Mouse (Mus musculus) thymus, postnatal 25 days (tissue): ENCODE results near the gene Rps6ka5.

ENCODE experiments used
- DNase-seq: peaks from one replicate; pipeline ENCODE4 v3.0.0; 2022

The Rps6ka5 gene

DNA sequence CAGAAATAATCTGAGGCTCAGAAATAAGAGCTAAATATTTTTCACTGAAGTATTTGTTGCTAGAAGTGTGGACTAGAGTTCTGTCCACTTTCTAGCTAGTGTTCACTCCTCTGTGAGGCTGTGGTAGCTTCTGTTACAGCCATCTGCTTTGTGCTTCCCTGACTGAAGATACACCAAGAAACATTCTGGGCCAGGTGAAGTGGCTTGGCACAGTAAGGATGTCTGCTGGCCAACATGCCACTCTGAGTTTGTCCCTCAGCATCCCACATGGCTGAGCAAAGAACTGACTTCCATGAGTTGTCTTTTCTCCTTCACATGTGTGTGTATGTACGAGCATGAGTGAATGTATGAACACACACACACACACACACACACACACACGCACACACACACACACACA is 147.6 kb downstream of the Rps6ka5 start:
- no peak for DNase-seq

DNA sequence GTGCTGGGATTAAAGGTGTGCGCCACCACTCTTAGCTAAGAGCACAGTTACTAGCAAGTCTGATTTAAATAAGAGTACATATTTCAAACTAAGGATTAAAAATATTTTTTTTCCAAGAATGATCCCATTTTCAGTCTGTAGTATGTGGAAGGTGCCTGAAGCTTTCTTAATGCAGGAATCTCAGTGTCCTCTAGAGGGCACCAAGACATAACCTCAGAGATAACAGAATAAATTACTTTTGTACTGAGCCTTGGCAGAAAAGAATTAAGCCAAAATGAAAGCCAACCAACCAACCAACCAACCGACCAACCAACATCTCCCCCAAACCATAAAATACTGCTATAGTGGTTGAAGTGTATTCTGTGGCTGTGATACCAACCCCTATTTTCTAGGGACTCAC is 148.5 kb downstream of the Rps6ka5 start:
- DNase-seq: peak; percentile 12

DNA sequence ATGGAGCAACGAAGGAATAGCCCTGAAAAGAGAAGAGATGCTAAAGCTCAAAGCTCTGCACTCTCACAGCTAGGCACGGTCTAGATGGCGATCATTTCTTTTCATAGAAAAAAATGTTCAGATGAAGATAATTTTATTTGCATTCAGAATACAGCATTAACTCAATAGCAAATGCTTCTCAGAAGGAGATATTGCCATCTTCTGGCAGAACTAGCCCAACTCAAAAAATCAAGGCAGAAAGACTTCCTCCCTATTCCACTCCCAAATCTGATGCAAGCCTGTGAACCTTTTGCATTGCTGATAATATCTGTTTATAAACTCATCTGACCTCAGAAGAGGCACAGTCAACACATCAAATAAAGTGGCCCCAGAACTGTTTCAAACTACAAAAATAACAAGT is 151.0 kb downstream of the Rps6ka5 start:
- DNase-seq: no peak

DNA sequence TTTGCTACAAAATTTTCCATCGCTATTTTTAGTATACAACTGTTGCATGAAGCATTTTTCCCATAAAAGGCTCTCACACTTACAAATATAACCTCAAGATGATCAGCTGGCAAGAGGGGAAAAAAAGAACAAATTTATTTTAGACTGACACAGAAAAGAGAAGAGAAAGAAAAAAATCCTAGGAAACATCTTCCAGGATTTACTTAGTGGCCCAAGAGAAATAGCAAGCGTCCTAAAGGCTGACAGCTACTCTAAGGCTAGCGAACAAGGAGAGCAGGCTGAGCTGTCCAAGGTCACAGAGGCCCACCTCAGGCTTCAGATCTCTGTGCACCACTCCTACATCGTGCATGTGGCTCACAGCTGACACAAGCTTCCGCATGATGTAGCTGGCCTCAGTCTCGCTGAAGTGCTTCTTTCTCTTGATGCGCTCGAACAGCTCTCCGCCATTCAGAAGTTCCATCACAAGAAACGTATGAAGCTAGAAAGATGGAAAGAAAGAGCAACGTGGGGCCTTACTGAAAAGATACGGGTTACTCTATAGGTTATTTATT is 156.2 kb downstream of the Rps6ka5 start:
- DNase-seq: no peak

DNA sequence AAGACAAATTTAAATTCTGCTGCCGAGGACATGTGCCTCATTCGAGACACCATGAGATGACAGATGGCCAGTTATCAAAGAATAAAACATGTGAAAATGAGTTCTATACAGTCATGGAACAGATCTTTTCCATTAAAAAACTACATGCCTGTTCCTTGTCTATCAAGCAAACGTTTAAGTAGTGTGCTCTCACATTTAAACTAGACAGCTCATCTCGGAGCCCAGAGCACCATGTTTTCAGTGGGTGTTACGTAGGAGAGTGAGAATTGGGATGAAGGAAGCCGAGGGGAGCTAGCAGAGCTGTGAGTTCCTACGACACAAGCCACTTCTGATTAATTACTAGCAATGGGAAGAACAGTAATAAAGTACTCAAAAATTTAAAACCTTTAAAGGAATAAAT is 158.0 kb downstream of the Rps6ka5 start:
- DNase-seq: no peak

DNA sequence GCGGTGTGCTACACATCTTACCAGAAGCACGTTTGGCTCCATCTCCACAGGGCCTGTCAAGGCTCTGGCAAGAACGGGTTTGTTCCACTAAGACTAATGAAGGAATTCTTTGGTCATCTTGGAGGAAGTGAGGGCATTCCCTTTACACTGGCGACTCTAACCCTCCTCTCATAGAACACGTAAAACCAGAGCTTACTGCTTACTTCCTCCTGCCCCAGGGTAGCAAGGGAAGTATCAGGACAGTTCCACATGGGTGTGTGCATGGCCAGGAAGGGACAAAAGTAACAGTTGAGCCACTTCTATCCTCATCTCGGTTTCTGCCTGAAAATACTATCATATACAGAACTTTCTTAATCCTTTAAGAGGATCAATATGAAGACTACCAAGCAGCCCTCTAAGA is 158.7 kb downstream of the Rps6ka5 start:
- DNase-seq: no peak

DNA sequence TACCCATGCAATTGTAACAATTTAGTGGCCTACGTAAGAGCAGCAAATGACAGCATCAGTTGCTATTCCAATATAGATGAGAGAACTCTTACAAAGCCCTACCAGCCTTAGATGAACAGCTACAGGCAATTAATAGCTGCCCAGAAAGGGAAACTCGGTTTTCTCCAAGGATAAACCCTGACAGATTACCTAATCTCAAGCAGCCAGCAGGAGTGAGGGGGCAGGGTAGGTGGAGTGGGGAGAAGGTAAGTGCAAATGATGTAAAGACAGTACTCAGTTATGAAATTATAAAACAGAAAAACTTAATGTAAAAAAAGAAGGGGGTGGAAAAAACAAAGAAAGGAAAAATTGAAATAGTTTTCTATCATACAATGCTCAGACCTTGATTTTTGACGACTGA is 159.2 kb downstream of the Rps6ka5 start:
- no peak for DNase-seq

DNA sequence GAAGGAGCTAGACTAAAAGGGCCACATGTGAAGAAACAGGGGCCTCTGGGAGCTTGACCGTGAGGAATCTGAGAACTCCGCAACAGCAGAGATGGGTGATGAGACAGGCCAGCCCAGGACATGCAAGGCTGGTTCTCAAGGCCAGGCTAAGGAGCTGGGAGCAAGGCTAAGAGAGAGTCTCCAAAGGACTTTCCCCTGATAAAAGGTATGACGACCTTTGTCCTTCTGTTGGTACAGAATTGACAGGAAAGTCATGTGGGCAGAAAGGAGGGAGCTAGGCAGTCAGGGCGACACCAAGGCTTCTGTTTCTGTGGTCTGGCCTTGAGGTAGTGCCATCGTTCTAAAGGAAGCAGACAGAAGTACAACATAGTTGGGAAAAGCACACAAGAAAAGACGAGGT is 173.1 kb downstream of the Rps6ka5 start:
- DNase-seq: no peak

DNA sequence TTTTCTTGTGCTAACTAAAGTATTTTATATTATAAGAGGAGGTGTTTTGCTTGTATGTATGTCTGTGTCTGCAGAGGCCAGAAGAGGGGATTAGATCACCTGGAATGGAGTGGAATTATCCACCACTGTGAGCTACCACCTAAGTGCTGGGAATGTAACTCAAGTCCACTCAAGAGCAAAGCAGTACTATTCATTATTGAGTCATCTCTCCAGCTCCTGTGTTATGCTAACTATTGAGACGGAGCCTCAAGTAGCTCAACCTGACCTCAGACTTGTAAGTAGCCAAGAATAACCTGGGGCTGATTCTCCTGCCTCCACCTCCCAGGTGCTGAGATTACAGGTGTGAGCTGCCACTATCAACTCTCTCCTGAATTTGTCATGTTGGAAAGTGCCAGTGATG is 174.8 kb downstream of the Rps6ka5 start:
- DNase-seq: no peak

DNA sequence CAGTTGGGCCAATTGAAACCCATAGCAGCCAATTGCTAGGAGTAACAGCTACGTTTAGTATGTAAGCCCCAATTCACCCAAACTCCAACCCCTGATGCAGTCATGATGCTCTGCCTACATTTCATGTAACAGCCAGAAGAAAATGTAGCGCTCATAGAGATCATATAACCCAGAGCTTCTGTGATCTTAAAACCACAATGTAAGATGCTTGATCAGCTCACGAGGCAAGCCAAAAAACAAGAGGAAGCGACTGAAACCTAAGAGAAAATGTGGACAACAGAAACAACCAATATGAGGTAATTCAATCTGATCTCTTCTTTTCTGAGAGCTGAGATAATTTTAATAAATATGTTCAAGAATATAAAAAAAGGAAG is 182.6 kb downstream of the Rps6ka5 start:
- DNase-seq: no peak

DNA sequence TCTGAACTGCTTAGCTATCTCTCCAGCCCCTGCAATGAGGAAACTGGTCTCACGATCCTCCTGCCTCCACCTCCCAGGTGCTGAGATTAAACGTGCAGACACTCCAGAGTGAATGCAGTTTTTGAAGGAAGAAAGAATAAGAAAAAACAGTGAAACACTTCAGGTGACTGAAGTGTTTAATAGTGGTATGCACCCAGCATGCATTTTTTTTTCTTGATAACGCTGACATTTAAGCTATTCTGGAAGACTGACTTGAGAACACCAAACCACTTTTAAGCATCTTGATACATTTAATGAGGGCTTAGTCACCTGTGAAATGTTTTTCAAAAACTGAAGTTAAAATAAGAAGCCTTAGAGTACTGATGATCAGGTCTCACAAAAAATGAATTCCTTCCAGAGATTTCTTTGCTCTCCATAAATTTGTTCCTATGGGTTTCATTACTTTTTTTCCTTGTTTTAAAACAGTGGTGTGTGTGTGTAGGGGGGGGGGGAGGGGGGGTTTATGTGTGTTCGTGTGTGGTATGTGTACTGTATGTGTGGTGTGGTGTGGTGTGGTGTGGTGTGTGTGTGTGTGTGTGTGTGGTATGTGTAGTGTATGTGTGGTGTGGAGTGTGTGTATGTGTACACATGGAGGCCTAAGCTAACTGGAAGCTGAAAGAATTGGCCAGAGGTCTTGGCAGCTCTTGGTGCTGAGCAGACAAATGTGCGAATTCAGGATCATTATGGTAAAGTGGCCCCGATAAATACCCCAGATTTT is 183.2 kb downstream of the Rps6ka5 start:
- no peak for DNase-seq

DNA sequence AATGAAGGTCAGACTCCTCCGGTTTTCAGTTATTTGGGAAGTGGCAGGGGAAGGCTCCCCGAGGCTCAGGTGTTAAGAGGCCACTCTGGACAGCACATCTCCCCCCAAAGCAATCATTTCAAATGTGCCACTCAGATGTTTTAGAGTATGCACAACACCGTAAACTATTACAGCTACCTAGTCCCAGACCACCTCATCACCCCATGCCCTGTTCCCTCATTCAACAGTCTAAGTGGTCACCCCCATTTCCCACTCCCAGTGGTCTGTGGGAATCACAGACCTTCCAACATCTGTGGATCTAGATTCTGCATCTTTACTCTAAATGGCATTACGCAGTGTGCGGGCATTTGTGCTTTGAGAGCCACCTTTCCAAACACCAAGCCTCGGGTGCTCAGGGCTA is 184.3 kb downstream of the Rps6ka5 start:
- DNase-seq: no peak

DNA sequence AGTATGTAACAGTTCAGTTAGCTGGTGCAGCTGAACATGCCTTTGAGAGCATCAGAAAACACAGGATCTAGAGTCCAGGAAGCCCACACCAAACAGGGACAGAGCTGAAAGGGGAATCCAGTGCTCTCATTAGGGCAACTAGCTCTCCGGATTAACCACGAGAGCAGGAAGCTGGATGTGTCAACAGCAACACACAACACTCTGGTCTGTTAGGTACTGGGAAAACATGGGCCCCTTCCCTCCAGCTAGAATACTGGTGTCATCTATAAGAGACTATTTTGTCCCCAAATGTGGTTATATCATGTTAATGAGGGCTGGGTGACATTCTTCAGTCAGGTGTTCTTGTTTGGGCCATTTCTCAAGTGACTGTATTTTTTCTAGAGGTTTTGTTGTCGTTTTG is 184.7 kb downstream of the Rps6ka5 start:
- DNase-seq: no peak

DNA sequence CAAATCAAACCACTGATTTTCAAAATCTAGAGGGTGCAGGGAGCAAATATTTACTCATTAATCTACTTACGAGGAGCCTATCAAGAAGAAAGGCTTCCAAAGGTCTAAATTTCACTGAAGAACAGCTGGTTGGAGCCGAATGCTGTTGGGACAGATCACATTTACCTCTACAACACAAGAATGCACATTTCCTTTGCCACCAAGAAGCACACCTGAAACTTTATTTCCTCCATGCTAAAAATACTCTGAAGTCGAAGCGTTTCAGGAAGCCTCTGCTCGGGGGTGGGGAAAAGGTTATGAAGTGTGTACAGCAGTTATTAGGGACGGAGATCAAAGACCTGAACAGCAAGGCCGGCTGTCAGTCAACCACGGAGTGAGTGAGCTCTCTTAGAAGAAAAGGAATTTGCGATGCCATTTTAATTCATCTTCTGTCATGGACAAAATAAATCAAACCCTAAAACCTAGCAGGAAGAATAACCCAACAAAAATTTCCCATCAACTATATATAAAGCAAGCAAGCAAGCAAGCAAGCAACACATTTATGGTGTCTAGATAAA is 187.5 kb downstream of the Rps6ka5 start:
- no peak for DNase-seq

DNA sequence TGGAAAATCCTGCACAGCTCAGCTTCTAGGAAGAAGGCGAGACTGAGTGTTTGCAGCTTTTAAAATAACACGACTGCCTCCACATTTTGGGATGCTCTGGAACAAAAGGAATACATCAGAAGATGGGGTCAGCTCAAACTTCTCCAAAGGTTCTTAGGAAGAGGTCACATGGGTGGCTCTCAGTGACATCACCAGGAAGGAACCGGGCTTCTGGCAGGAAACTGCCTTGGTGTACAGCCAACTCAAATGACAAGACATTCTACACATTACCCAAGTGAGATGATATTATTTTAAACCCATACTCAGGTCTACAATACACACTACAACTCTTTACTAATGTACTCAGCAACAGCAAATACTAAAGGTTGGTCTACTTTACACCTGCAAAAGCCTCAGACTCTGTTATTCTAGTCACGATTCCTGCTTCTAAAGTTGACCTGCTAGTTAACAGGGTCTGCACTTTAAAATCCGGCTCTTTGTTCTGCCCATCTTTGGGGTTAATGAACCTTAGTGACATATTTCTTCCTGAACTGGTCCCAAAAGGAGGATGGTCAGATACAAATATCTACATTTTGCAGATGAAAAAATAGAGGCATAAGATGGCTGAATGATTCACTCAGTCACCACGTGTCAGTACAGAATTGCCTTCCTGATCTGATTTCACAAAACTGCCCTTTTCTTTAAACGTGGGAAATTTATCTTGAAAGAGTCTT is 188.2 kb downstream of the Rps6ka5 start:
- no peak for DNase-seq

DNA sequence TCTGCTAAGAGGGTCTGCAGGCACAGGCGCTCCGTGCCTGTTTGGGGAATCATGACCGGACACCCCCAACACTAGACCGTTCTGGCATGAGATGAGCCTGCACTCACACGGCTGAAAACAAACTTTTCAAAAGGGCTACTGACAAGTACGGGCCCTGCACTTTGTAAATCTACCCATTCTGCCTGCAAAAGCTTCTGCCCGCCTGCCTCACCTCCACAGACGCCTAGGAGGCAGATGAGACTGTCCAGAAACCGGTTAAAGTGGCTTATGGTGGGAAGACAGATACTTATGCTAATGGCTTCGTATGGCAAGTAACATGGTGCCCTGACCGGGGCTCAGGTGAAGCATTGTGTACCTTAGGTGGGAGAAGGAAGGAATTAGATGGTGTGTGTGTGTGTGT is 189.7 kb downstream of the Rps6ka5 start:
- no peak for DNase-seq

DNA sequence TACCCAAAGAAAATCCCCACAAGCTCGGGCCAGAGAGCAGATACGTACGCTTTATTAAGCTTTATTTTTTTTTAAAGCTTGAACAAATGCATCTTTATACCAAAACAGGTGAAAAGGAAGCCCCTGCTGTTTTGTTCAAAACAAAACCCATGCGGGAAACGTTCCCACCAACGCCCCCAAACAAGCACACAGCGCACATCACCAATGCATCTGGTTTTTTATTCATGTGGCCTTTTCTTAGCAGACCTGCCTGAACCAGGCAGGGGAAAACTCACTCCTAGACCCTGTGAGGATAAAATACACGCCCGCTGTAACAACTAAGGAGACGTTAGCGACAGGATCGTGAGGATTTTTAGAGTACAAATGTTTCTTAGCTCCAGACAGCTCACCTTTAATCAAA is 191.8 kb downstream of the Rps6ka5 start:
- no peak for DNase-seq

DNA sequence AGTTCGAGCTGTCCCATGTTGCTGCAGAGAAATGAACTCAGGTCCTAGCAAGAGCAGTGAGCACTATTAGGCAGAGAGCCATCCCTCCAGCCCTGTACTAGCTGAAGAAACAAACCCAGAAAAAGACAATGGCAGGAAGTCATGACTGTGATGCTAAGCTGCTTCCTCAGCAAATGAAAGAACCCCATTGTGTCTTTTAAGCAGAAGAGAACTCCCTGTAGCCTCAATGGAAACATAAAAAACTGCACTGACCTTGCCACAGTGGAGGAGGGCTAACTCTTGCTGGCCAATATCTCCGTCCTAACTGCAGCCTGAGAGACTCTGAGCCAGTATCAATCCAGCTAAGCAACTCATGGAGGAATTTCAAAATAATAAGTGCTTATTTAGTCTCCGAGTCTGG is 192.8 kb downstream of the Rps6ka5 start:
- no peak for DNase-seq

DNA sequence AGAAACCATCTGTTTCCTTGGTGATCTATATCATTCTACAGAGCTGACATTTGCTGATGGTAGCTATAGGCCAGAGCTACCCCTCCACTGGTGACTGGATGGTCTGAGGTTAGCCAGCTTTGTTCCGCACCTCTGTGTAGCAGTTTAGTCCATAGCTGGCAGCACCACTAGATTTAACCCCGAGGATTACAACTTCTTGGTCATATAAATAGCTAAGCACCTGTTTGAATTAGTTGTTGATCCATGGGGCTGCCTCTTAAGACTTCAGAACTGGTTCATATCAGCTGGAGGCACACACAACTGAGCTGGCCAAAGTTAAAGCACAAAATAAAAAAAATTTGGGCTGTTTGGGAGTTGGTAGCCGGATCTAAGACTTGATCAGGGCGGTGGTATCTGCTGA is 193.6 kb downstream of the Rps6ka5 start:
- DNase-seq: no peak

DNA sequence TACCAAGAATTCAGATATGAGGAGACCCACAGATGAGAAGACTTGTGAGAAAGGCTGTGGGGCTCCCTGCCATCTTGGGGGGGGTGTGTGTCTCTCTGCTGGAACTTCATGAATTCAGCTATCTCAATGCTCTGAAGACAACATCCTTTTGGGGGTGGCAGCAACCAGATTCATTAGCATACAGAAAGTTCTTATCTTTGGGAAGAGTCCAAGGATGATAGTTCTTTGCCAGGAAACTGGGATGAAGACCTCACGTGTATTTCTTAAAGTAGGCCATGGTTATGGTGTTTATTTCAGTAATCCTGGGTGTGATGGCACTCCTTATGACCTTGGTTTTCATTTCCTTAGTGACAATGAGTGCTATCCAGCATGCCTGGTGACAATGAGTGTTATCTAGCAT is 195.0 kb downstream of the Rps6ka5 start:
- no peak for DNase-seq

DNA sequence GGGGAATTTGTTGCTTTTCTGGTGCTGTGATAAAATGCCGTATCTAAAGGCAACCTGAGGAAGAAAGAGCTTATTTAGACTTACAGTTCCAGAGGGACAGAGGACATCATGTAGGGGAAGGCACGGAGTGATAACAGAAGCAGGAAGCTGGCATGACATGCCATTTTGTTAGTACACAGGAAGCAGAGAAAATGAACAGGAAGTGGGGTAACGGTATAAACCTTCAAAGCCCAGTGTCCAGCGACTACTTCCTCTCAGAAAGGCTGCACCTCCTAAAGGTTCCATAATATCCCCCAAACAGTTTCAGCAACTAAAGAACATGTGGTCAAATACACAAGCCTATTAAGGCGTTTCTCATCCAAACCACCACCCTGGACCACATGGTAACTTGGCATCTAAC is 195.9 kb downstream of the Rps6ka5 start:
- no peak for DNase-seq

DNA sequence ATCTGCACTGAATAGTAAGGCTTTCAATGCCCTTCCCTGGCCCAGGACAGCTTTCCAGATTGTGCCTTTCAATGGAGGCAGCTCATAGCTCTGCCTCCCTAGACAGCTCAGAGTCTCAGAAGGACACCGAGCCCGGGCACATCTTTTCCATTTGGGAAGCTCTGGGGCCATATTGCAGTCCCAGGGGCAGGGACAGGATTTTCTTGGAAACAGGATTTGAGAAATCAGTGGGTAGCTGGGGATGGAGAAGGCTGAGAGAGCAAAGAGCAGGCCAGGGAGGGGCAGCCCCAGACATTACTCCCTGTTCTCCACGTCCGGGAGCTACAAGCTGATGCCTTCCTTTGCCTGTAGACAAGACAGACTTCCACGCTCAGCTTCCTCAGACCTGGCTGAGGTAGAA is 197.1 kb downstream of the Rps6ka5 start:
- DNase-seq: no peak

DNA sequence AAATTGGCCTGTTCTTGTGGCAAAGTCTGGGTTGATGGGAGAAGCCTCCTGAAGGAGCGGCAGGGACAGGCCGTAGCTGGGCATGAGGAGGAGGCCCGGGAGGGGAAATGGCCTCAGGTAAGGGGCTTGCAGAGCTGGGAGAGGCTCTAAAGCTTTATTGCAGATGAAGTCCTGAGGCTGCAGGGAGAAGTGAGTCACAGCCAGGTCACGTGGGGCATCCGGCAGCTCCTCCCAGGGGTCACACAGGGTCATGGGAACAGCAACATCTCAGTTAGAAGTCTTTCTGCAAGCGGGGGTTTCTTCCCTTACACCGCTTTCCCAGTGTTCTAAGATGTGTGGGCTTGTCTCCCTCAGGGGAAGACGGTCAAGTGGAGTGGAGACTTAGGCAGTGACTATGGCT is 197.6 kb downstream of the Rps6ka5 start:
- no peak for DNase-seq

DNA sequence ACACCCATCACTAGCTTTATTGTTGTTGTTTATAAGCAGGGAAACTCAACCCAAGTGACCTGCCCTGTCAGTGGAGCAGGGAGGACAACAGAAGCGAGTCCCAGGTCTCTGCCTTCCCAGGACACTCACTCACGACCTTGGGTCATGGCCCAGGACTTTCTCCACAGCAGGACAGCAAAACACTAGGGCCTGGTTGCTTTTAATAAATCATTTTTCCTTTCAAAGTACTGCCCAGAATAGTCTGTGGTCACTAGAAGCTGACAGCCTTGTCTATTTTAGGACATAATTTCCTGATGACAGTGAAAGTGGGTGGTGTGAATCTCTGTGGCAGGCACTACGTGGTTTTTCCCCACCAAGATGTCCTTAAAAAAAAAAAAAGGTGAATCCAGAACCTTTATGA is 198.5 kb downstream of the Rps6ka5 start:
- no peak for DNase-seq
